Mouse (Mus musculus) embryo, embryonic 9.5 days (tissue): ENCODE measurements around the gene Zbtb42.

Experiments used
- DNase-seq: peaks from one replicate; pipeline ENCODE4 v3.0.0-alpha.2; 2017; ENCODE audit errors: extremely low spot score

Zbtb42 gene

GRCm38 (mm10) chr12:112727801-112728200, 49.2 kb downstream of the Zbtb42 start:
- DNase-seq = no peak

DNA sequence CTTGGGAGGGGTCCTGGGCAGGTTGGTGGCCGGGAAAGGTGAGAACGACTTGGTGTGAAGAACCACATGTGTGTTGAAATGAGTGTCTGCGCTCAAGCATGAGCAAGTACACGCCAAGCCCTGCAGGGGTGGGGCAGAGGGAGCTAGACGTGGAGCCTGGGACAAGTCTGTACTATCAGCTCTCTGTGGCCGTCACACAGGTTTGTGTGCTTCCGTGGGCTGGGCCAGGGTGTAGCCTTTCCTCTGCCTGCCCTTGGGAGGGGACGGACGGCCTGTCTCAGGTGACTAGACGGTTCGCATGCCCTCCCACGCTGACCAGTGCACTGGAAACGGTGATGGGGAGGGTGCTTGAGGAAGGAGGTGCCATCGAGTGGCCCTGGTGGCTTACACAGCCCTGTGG, 52.2 kb downstream of the Zbtb42 start:
- DNase-seq = no peak
